Mouse (Mus musculus): ENCODE measurements around the gene Kif7. TPM values are rescaled to one million over a fixed set of nuclear protein-coding genes. Genes with fewer than 3 reads are reported as not detected.

Kif7 gene
- total RNA-seq, 2 experiments from 2014 or later, result 1.1 to 1.6 TPM

Other genes with a start within 250 kb of the Kif7 start
- gene Polg, start 249.4 kb downstream of the Kif7 start, total RNA-seq (2021), result 100 to 1,000 TPM in 1 of 2 experiments, 10 to 100 TPM in 1; 92.3 to 115 TPM
- gene Rhcg, start 98.1 kb downstream of the Kif7 start, total RNA-seq (2021), result 1 to 10 TPM; 1.6 to 2.3 TPM
- under 1 TPM in 1 of 2 experiments, not detected in 1; 0.12 TPM for gene Ticrr, start 55.5 kb downstream of the Kif7 start, total RNA-seq (2021)
- gene Plin1, start 17.2 kb upstream of the Kif7 start, total RNA-seq (2021), result not detected
- gene Pex11a, start 27.4 kb upstream of the Kif7 start, total RNA-seq (2021), result 10 to 100 TPM; 10.9 to 11.9 TPM
- gene Wdr93, start 27.4 kb upstream of the Kif7 start, total RNA-seq (2021), result under 1 TPM in 1 of 2 experiments, not detected in 1; 0.21 TPM
- gene Mesp1, start 78.1 kb upstream of the Kif7 start, total RNA-seq (2021), result under 1 TPM in 1 of 2 experiments, not detected in 1; 0.28 TPM
- 1 to 10 TPM; 1.6 to 2.0 TPM for gene Mesp2, start 95.0 kb upstream of the Kif7 start, total RNA-seq (2021)
- gene Anpep, start 145.3 kb upstream of the Kif7 start, total RNA-seq (2021), result 1 to 10 TPM; 5.3 to 5.5 TPM
- 10 to 100 TPM; 36.3 to 47.4 TPM for gene Ap3s2, start 204.9 kb upstream of the Kif7 start, total RNA-seq (2021)
- gene Arpin, start 219.6 kb upstream of the Kif7 start, total RNA-seq (2021), result 10 to 100 TPM; 13.5 TPM